Mouse (Mus musculus) cerebellum, adult 11-12 months (tissue): ENCODE results near the gene Dcdc2a.

Experiments
- DNase-seq: peaks from one replicate; pipeline ENCODE4 v3.0.0; 2022

Dcdc2a gene

GRCm38 (mm10) chr13:25098578-25098977 is 42.8 kb downstream of the Dcdc2a start:
- no peak for DNase-seq

- no peak for DNase-seq
Observed at GRCm38 (mm10) chr13:25099508-25099907, 43.7 kb downstream of the Dcdc2a start.

DNA sequence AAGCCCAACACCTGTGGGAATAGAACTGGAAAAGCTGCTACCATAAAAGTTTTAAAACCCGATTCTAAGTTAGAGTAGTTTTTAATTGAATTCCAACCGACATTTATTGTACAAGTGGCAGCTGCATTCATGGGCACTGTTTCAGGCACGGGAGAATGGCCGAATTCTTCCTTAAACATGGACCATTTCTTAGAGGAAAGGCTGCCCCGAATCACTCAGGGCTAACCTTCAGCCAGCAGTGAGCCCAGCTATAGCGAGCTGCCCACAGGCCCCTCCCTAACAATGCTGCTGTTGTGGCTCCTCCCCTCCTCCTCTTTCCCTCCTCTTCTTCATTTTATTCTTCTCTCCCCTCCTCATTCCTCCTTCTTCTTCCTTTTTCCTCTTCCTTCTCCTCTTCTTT is 44.8 kb downstream of the Dcdc2a start:
- no peak for DNase-seq

DNA sequence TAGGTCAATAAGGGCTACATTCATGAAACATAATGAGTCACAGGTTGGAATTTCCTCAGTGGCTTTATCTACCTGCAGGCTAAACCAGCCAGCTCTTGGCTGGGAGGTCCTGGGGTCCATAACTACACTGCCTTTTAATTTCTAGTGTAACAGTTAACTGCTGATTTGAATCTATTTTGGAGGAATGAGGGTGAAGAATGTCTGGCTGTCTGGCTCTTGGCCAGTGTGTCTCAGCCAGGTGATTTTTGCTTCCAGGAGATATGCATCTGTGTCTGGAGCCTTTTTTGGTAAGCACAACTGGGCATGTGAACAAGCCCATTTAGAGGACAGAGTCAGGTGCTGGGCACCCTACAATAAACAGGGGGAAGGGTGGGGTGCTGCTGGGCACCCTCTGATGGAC is 49.9 kb downstream of the Dcdc2a start:
- DNase-seq: no peak

DNA sequence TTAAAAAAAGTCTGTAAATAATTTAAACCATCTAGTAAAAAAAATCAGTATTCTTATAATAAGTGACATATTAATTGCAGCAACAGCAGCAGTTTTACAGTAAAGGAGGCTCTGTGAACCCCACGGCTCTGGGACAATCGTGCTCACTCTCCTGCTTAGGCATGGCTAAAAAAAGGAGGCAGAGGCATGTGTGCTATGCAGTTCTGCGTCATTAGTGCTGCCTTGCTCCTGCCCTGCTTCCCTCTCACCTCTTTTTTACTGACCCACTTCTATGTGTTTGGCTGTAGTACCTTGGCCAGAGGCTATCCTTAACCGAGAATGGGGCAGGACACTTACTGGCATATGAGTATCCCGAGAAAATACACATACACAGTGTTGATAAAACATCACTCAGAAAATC is 50.9 kb downstream of the Dcdc2a start:
- no peak for DNase-seq

- DNase-seq: no peak
Observed at GRCm38 (mm10) chr13:25108353-25108752, 52.5 kb downstream of the Dcdc2a start.

GRCm38 (mm10) chr13:25110592-25111095 is 54.8 kb downstream of the Dcdc2a start:
- DNase-seq: no peak

DNA sequence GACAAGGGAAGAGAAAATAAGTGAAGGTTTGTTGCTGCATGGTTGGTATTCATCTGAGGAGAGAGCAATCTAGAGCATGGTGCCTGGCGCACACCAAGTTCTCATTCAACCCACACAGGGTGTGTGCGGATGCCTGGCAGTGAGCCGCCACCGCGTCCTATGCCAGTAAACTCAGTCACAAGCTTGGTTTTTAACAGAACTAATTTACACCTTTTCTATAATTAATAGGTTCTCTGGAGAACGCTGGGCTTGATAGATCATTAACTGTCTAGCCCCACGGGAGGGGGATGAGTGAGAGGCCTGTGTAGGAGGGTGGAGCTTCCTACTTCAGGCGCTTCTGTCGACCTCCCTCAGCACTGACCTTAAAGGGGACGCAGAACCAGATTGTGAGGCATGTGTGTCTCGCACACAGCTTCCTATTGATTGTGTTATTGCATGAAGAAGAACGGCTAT is 59.7 kb downstream of the Dcdc2a start:
- peak; percentile 24 for DNase-seq

DNA sequence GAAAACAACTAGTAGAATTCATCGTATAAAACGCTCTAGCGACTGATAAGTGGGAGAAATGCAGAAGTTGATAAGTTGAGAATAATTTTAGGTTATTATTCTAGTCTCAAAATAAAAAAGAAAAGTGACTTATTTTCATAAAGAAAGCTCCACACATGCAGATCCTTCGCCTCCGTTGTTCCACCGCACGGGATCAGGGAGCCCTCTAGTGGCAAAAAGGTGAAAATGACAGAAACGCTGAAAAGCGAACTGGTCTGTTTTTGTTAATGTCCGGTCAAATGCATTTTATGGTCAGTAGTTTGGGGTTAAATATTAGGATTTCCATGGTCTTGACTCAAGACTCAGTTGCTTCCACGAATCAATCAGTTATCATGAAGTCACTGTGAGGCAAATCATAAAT is 60.2 kb downstream of the Dcdc2a start:
- DNase-seq: peak; percentile 10

DNA sequence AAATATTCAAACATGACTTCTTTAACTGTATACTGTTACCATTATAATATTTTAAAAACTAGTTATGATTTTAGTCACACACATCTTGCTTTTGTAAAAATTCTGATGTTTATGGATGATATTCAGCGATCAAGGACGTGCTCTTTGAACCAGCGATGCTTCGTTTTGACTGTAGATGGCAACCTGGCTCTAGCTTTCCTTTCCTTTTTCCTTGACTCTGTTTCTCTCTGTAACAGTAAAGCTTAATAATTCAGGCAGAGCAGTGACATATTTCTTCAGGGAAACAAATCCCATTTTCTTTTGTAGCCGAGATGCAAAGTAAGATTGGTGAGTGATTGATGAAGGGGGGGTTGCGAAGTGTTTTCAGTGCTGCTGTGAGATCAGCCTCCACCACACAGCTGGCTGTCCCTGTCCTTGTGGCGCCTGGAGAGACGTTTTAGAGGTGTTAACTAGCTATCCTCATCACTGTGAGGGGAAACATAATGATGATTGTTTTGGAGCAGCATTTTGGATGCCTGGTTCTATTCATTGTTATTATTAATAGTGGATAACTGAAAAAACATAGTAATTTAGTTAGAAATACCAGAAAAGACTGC is 67.0 kb downstream of the Dcdc2a start:
- no peak for DNase-seq

DNA sequence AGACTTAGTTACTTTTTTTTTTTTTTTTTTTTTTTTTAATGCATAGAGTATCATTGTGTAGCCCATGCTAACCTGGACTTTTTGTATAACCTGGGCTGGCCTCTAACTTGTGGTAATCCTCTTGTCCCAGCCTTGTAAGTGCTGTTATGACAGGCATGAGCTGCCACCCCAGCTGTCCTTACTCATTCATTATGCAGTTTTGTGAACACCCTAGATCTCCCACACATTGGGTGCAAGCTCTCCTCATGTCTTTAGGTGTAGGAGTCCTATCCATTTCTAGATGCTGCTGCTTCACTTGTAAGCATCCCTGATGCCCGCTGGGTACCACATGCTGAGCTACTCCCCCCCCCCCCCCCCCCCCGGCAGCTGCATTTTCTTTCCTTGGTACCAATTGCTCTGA is 71.4 kb downstream of the Dcdc2a start:
- no peak for DNase-seq

GRCm38 (mm10) chr13:25127806-25128205 is 72.0 kb downstream of the Dcdc2a start:
- DNase-seq: no peak

DNA sequence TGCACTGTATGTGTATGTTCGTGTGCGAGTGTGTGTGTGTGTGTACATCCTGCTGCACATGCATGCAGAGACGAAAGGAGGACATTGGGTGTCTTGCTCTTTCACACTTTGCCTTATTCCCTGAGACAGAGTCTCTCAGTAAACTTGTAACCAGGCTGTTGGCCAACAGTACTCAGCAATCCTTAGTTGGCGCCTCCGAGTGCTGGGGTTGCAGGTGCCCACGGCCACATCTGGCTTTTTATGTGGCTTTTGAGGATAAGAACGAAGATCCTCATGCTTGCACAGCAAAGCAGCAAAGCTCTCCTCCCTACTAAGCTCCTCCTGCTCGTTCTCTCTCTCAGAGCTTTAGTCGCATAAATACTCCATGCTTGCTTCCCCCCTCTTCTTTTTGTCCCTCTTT is 73.0 kb downstream of the Dcdc2a start:
- no peak for DNase-seq

GRCm38 (mm10) chr13:25143066-25143465 is 87.3 kb downstream of the Dcdc2a start:
- no peak for DNase-seq

DNA sequence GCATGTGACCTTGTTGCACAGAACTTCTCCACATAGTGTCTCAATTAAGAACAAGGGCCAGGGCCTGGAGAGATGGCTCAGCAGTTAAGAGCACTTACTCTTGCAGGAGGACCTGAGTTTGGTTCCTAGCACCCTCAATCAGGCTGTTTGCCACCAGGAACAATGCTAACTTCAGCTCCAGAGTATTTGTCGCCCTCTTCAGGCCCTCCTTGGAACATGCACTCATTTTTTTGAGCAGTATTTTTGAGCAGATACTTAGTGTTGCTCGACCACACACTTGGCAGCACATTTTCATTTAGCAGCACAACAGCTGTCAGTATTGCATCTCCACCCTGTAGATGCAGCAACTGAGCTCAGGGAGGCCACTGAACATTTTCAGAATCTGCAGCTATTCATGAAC is 88.3 kb downstream of the Dcdc2a start:
- no peak for DNase-seq

- no peak for DNase-seq
Observed at GRCm38 (mm10) chr13:25146232-25146631, 90.4 kb downstream of the Dcdc2a start.

DNA sequence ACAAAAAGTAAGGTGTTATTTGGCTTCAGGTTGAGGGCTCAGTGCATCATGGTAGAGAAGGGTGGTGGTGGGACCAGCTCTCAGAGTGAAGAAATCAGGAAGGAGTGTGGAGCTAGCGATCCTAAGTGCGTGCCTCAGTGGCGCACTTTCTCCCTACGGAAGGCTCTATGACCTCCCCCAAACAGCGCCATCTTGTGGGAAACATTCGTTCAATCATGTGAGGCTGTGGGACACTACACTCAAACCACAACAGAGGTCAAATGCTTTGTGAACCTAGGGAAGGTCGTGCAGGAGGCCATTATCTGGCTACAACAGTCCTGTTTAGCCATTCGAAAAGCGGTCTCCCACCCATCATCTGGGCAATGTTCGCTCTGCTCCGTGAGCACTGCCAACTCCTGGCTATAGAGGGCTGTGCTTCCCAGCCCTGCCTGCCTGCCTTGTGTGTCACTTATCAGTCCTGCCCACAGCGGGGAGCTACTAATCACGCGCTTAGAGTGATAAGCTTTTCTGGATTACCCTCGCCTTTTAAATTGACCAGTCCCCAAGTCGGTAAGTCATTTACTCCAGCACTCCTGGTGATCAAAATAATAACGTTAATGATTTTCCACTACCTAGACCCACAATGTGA is 94.5 kb downstream of the Dcdc2a start:
- no peak for DNase-seq

DNA sequence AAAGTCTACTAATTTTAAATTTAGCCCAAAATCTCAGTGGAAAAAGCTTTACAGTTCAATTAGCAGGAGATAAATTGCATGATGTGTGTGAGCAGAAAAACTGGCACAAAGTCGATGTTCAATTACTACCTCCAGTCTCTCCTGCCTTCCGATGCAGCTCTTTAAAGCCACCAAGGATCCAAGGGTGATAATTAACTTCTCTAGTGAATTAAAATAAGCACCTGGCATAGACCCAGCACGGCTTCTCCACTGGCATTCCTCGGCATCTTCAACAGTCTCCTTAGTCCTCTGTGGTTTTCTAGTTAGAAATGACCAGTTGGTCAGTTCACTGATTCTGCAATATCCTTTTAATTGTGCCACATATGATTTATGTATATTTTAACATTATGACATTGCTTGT is 95.1 kb downstream of the Dcdc2a start:
- DNase-seq: no peak

DNA sequence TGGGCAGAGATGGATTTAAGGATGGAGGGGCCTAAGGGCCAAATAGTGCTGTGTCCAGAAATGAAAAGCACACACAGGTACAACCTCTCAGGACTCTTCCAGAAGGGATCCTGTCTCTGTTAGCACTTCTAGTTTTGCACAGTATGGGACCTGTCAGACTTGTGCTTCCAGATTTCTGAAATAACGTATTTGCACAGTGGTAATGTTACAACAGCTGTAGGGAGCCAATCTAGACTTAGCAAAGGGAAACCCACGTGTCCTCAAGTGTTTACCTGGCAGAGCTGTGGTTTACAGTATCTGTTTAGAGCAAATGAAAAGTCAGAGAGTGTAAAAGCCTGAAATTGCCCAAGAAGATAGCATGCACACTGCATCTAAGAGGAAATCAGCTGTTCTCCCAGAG is 104.1 kb downstream of the Dcdc2a start:
- no peak for DNase-seq

- no peak for DNase-seq
Observed at GRCm38 (mm10) chr13:25160804-25161203, 105.0 kb downstream of the Dcdc2a start.

DNA sequence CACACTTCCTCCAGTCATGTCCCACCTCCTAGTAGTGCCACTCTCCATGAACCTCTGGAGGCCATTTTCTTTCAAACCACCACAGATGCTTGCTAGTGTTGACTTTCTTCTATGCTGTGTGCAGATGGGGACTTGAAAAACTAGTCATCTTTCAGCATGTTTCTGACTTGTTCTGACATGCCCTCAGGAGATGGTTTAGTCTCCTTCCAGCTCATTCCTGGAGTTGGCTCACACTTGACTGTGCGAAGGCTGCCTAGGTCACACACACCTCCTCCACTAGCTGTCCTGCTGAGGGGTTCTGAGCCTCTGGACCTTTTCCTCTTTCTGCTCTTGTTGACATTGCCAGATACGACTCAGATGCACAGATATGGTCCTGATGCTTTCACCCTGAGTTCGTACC is 106.8 kb downstream of the Dcdc2a start:
- DNase-seq: no peak

DNA sequence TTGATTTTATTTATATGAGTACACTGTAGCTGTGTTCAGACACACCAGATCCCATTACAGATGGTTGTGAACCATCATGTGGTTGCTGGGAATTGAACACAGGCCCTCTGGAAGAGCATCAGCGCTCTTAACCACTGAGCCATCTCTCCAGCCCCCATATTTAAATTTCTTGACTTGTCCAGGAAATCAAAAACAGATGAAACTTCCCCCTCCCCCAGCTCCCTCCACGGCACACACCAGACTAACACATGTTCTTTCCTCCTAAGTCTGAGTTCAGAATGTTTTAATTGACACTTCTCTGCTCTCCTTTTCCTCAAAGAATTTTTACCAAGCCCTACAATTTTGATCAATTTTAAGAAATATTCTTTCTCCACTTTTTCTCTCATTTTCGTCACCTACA is 113.1 kb downstream of the Dcdc2a start:
- no peak for DNase-seq

- DNase-seq: no peak
Observed at GRCm38 (mm10) chr13:25177835-25178234, 122.0 kb downstream of the Dcdc2a start.

DNA sequence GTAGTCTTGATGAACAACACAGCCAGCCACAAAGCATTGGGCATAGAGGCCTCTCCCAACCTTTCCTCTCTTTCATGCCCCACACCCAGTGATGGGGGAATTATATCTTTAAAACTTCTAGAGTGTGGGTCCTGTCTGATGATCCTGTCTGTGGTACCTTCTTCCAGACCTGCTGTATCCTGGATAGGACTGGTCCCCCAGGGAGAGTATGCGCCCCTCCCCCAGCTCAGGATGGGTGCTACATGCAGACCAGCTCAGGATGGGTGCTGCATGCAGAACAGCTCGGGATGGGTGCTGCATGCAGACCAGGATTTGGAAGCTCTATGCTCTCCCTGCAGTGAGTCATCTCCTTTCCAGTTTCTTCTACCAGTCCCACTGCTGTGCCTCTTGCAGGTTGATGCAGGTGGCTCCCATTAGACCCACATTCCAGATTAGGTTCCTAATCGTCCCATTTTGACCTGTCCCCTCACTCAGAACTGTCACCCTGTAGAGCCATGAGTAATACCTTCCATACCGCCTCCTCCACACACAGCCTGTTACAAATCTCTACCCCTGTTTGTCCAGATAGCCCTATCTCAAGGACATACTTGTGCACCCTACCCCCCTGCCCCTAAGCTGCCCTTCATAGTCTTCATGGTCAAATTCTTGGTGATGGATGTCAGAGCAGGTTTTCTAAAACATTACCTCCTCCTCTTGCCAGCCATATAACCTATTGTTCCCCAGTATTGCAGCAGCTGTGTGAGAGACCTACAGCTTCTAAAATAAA is 122.6 kb downstream of the Dcdc2a start:
- no peak for DNase-seq
